Mouse (Mus musculus) myocyte (in vitro differentiated cells): ENCODE results near the gene Slc32a1.

Source experiments
- CEBPB ChIP-seq: IDR thresholded peaks from 2 replicates; pipeline ENCODE4 v1.6.1; 2011; ENCODE audit warnings: mild to moderate bottlenecking, moderate library complexity; ENCODE audit not compliant: poor library complexity, insufficient read depth, severe bottlenecking
- E2F4 ChIP-seq: IDR thresholded peaks from one replicate; pipeline ENCODE4 v1.6.1; 2011; ENCODE audit warnings: mild to moderate bottlenecking, control low read depth, moderate library complexity; ENCODE audit not compliant: insufficient read depth
- MAX ChIP-seq: IDR thresholded peaks from one replicate; pipeline ENCODE4 v1.6.1; 2011; ENCODE audit warnings: low read depth, mild to moderate bottlenecking, control low read depth
- MYOG ChIP-seq, 3 experiments: IDR thresholded peaks; one replicate each; pipeline ENCODE4 v1.6.1; 2011; ENCODE audit warnings: control low read depth in 2 of 3, low read depth in 2 of 3, mild to moderate bottlenecking in 2 of 3; ENCODE audit not compliant: insufficient read length in 2 of 3, control insufficient read depth in 1 of 3, insufficient read depth in 1 of 3
- POLR2A ChIP-seq: IDR thresholded peaks from one replicate; pipeline ENCODE4 v1.6.1; 2011; ENCODE audit warnings: low read depth, mild to moderate bottlenecking, control low read depth, moderate library complexity; ENCODE audit not compliant: insufficient read length
- POLR2AphosphoS2 ChIP-seq: IDR thresholded peaks from one replicate; pipeline ENCODE4 v1.6.1; 2011; ENCODE audit warnings: low read depth, control low read depth; ENCODE audit not compliant: insufficient read length
- TCF12 ChIP-seq: IDR thresholded peaks from one replicate; pipeline ENCODE4 v1.6.1; 2011; ENCODE audit warnings: mild to moderate bottlenecking, control low read depth; ENCODE audit not compliant: poor library complexity, insufficient read depth, severe bottlenecking
- TCF3 ChIP-seq: IDR thresholded peaks from one replicate; pipeline ENCODE4 v1.6.1; 2011; ENCODE audit warnings: low read depth, control low read depth; ENCODE audit not compliant: insufficient read length

GRCm38 (mm10) chr2:158591286-158591685, 19.3 kb upstream of the Slc32a1 start:
- TF ChIP-seq POLR2A (no peak), MYOG (IDR thresholded peaks at IDR 0.05; ENCODE audit: control insufficient read depth in 1 of 3, insufficient read depth in 1 of 3, insufficient read length in 2 of 3, low read depth in 2 of 3) (no peak), POLR2AphosphoS2 (no peak), MAX (no peak), E2F4 (no peak), CEBPB (no peak), TCF12 (no peak), TCF3 (no peak)
